Mouse (Mus musculus) right cerebral cortex, postnatal 14 days (tissue): Measurements from ENCODE around the gene Naip1.

Experiments used
- DNase-seq: peaks from one replicate; pipeline ENCODE4 v3.0.0; 2022

Gene Naip1

DNA sequence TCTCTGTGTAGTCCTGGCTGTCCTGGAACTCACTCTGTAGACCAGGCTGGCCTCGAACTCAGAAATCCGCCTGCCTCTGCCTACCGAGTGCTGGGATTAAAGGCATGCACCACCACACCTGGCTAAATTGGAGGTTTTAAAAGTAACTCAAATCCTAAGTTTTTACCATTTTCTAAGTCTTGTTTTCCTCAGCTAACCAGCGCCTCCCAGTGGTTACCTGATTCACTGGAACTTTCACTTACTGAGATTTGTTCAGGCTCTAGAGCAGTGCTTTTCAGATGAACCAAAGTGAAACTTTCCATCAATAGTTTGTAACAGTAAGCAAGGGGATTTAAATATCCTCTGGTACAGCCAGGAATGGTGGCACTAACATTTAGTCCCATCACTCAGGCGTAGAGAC is 61.6 kb downstream of the Naip1 start:
- DNase-seq: peak; percentile 47

- no peak for DNase-seq
Measured at GRCm38 (mm10) chr13:100370536-100370935, 82.1 kb downstream of the Naip1 start.
